Mouse (Mus musculus): Measurements from ENCODE around the gene Plekha7. TPM values are rescaled to one million over a fixed set of nuclear protein-coding genes. Genes with fewer than 3 reads are reported as not detected.

The Plekha7 gene
- polyA plus RNA-seq, 1 experiment from 2014 or later, result 7.0 TPM

GRCm38 (mm10) chr7:116122981-116123596 lies 185.1 kb downstream of the Plekha7 start:
- Histone ChIP-seq H3K27me3 (ENCODE audit: control insufficient read depth, insufficient read depth, low read length) (no peaks in the 10 kb centered on the region), H3K4me1 (ENCODE audit: control insufficient read depth, insufficient read depth, low read length) (peaks cover 27% of the 10 kb centered on the region), H3K4me3 (replicated peaks; ENCODE audit: low read depth, low read length) (no peak overlapping the region), H3K4me2 (ENCODE audit: low read length) (no peak overlapping the region), H3K27ac (replicated peaks; ENCODE audit: low read depth, low read length) (peak overlapping the region; percentile 32; the same call in 1 of the 2 replicates), H3K9ac (replicated peaks; ENCODE audit: low read length) (no peak overlapping the region), H3K36me3 (ENCODE audit: control insufficient read depth, insufficient read depth, low read length) (0 out of 2 replicates have a peak, but pooled peaks cover 2% of the 10 kb centered on the region), H3K9me3 (ENCODE audit: control insufficient read depth, low read length) (no peaks in the 10 kb centered on the region)
- DNase-seq, result peak; percentile 77
- peak; percentile 80 for ATAC-seq (ENCODE audit: low FRiP score, low TSS enrichment)
- WGBS, result 10% methylated on average over 13 of the region's 13 CpGs

- no peaks in the 10 kb centered on the region for H3K27me3 ChIP-seq (ENCODE audit: control insufficient read depth, insufficient read depth, low read length)
- H3K4me1 ChIP-seq (ENCODE audit: control insufficient read depth, insufficient read depth, low read length), result peaks cover 27% of the 10 kb centered on the region
- no peaks in the 10 kb centered on the region for H3K9me3 ChIP-seq (ENCODE audit: control insufficient read depth, low read length)
- ATAC-seq (ENCODE audit: low FRiP score, low TSS enrichment), result no peak
- H3K27ac ChIP-seq (replicated peaks; ENCODE audit: low read depth, low read length), result peak overlapping the region; percentile 37; the same call in 1 of the 2 replicates
- no peaks in the 10 kb centered on the region for H3K36me3 ChIP-seq (ENCODE audit: control insufficient read depth, insufficient read depth, low read length)
- H3K9ac ChIP-seq (replicated peaks; ENCODE audit: low read length), result no peak overlapping the region; the same call in 1 of the 2 replicates
- H3K4me2 ChIP-seq (ENCODE audit: low read length), result no peak overlapping the region
- DNase-seq, result peak; percentile 46
- WGBS, result 11% methylated on average over 11 of the region's 11 CpGs
- H3K4me3 ChIP-seq (replicated peaks; ENCODE audit: low read depth, low read length), result no peak overlapping the region
Observed at GRCm38 (mm10) chr7:116121202-116121601, 187.0 kb downstream of the Plekha7 start.

GRCm38 (mm10) chr7:116120737-116121136 lies 187.4 kb downstream of the Plekha7 start:
- 50% methylated on average over 4 of the region's 4 CpGs for WGBS
- Histone ChIP-seq H3K27me3 (ENCODE audit: control insufficient read depth, insufficient read depth, low read length) (no peaks in the 10 kb centered on the region), H3K27ac (replicated peaks; ENCODE audit: low read depth, low read length) (no peak overlapping the region), H3K9ac (replicated peaks; ENCODE audit: low read length) (no peak overlapping the region), H3K4me2 (ENCODE audit: low read length) (no peak overlapping the region), H3K9me3 (ENCODE audit: control insufficient read depth, low read length) (no peaks in the 10 kb centered on the region), H3K36me3 (ENCODE audit: control insufficient read depth, insufficient read depth, low read length) (no peaks in the 10 kb centered on the region), H3K4me3 (replicated peaks; ENCODE audit: low read depth, low read length) (no peak overlapping the region), H3K4me1 (ENCODE audit: control insufficient read depth, insufficient read depth, low read length) (peaks cover 27% of the 10 kb centered on the region)
- ATAC-seq (ENCODE audit: low FRiP score, low TSS enrichment) (no peak), DNase-seq (no peak)

GRCm38 (mm10) chr7:116119306-116119857 lies 188.8 kb downstream of the Plekha7 start:
- WGBS, result 73% methylated on average over 1 of the region's 1 CpGs
- ATAC-seq (ENCODE audit: low FRiP score, low TSS enrichment), result no peak
- H3K27ac ChIP-seq (replicated peaks; ENCODE audit: low read depth, low read length), result no peak overlapping the region
- DNase-seq, result no peak
- H3K36me3 ChIP-seq (ENCODE audit: control insufficient read depth, insufficient read depth, low read length), result no peaks in the 10 kb centered on the region
- H3K4me1 ChIP-seq (ENCODE audit: control insufficient read depth, insufficient read depth, low read length), result peaks cover 25% of the 10 kb centered on the region
- H3K9me3 ChIP-seq (ENCODE audit: control insufficient read depth, low read length), result no peaks in the 10 kb centered on the region
- no peaks in the 10 kb centered on the region for H3K27me3 ChIP-seq (ENCODE audit: control insufficient read depth, insufficient read depth, low read length)
- no peak overlapping the region for H3K4me3 ChIP-seq (replicated peaks; ENCODE audit: low read depth, low read length)
- no peak overlapping the region for H3K4me2 ChIP-seq (ENCODE audit: low read length)
- no peak overlapping the region for H3K9ac ChIP-seq (replicated peaks; ENCODE audit: low read length)

- ATAC-seq (ENCODE audit: low FRiP score, low TSS enrichment) (no peak), DNase-seq (no peak)
- H3K9ac ChIP-seq (replicated peaks; ENCODE audit: low read length), result no peak overlapping the region
- WGBS, result 86% methylated on average over 2 of the region's 2 CpGs
- no peaks in the 10 kb centered on the region for H3K9me3 ChIP-seq (ENCODE audit: control insufficient read depth, low read length)
- no peaks in the 10 kb centered on the region for H3K27me3 ChIP-seq (ENCODE audit: control insufficient read depth, insufficient read depth, low read length)
- H3K4me3 ChIP-seq (replicated peaks; ENCODE audit: low read depth, low read length), result no peak overlapping the region
- no peak overlapping the region for H3K27ac ChIP-seq (replicated peaks; ENCODE audit: low read depth, low read length)
- H3K36me3 ChIP-seq (ENCODE audit: control insufficient read depth, insufficient read depth, low read length), result no peaks in the 10 kb centered on the region
- H3K4me1 ChIP-seq (ENCODE audit: control insufficient read depth, insufficient read depth, low read length), result peaks cover 4% of the 10 kb centered on the region; the same call in 1 of the 2 replicates
- H3K4me2 ChIP-seq (ENCODE audit: low read length), result no peak overlapping the region
Observed at GRCm38 (mm10) chr7:116115991-116116390, 192.2 kb downstream of the Plekha7 start.

- no peak overlapping the region for H3K9ac ChIP-seq (replicated peaks; ENCODE audit: low read length)
- no peak overlapping the region for H3K4me3 ChIP-seq (replicated peaks; ENCODE audit: low read depth, low read length)
- H3K4me1 ChIP-seq (ENCODE audit: control insufficient read depth, insufficient read depth, low read length), result no peaks in the 10 kb centered on the region
- no peaks in the 10 kb centered on the region for H3K36me3 ChIP-seq (ENCODE audit: control insufficient read depth, insufficient read depth, low read length)
- H3K9me3 ChIP-seq (ENCODE audit: control insufficient read depth, low read length), result no peaks in the 10 kb centered on the region
- H3K27me3 ChIP-seq (ENCODE audit: control insufficient read depth, insufficient read depth, low read length), result no peaks in the 10 kb centered on the region
- H3K4me2 ChIP-seq (ENCODE audit: low read length), result no peak overlapping the region
- WGBS, result 67% methylated on average over 12 of the region's 12 CpGs
- no peak overlapping the region for H3K27ac ChIP-seq (replicated peaks; ENCODE audit: low read depth, low read length)
- ATAC-seq (ENCODE audit: low FRiP score, low TSS enrichment) (no peak), DNase-seq (no peak)
Observed at GRCm38 (mm10) chr7:116115216-116115930, 192.8 kb downstream of the Plekha7 start.

- DNase-seq (no peak), ATAC-seq (ENCODE audit: low FRiP score, low TSS enrichment) (no peak)
- H3K9me3 ChIP-seq (ENCODE audit: control insufficient read depth, low read length), result no peaks in the 10 kb centered on the region
- 78% methylated on average over 6 of the region's 6 CpGs for WGBS
- H3K4me1 ChIP-seq (ENCODE audit: control insufficient read depth, insufficient read depth, low read length), result no peaks in the 10 kb centered on the region
- H3K9ac ChIP-seq (replicated peaks; ENCODE audit: low read length), result no peak overlapping the region
- H3K4me3 ChIP-seq (replicated peaks; ENCODE audit: low read depth, low read length), result no peak overlapping the region
- no peaks in the 10 kb centered on the region for H3K27me3 ChIP-seq (ENCODE audit: control insufficient read depth, insufficient read depth, low read length)
- H3K27ac ChIP-seq (replicated peaks; ENCODE audit: low read depth, low read length), result no peak overlapping the region
- H3K4me2 ChIP-seq (ENCODE audit: low read length), result no peak overlapping the region
- peaks cover 9% of the 10 kb centered on the region for H3K36me3 ChIP-seq (ENCODE audit: control insufficient read depth, insufficient read depth, low read length)
Observed at GRCm38 (mm10) chr7:116111546-116111945, 196.6 kb downstream of the Plekha7 start.

GRCm38 (mm10) chr7:116110661-116111060 lies 197.5 kb downstream of the Plekha7 start:
- 83% methylated on average over 3 of the region's 3 CpGs for WGBS
- H3K36me3 ChIP-seq (ENCODE audit: control insufficient read depth, insufficient read depth, low read length), result peaks cover 18% of the 10 kb centered on the region
- H3K27ac ChIP-seq (replicated peaks; ENCODE audit: low read depth, low read length), result no peak overlapping the region
- no peak overlapping the region for H3K4me3 ChIP-seq (replicated peaks; ENCODE audit: low read depth, low read length)
- H3K4me2 ChIP-seq (ENCODE audit: low read length), result no peak overlapping the region
- DNase-seq (no peak), ATAC-seq (ENCODE audit: low FRiP score, low TSS enrichment) (no peak)
- H3K4me1 ChIP-seq (ENCODE audit: control insufficient read depth, insufficient read depth, low read length), result no peaks in the 10 kb centered on the region
- no peaks in the 10 kb centered on the region for H3K27me3 ChIP-seq (ENCODE audit: control insufficient read depth, insufficient read depth, low read length)
- H3K9me3 ChIP-seq (ENCODE audit: control insufficient read depth, low read length), result no peaks in the 10 kb centered on the region
- H3K9ac ChIP-seq (replicated peaks; ENCODE audit: low read length), result no peak overlapping the region
